Mouse (Mus musculus) midbrain, embryonic 10.5 days (tissue): ENCODE data around the gene Arhgef28. TPM values are rescaled to one million over a fixed set of nuclear protein-coding genes. Genes with fewer than 3 reads are reported as not detected.

Experiments
- DNase-seq: peaks from one replicate; pipeline ENCODE4 v3.0.0-alpha.2; 2017; ENCODE audit warnings: low spot score
- H3K27ac ChIP-seq: fragments of 300-500 bp; sonication (generic); replicated peaks from 2 replicates; pipeline ENCODE4 v1.5.1; 2016; ENCODE audit warnings: mild to moderate bottlenecking
- H3K27me3 ChIP-seq: fragments of 300-500 bp; sonication (generic); 2 replicates; pipeline ENCODE4 v1.6.1; 2016; ENCODE audit warnings: low read depth, mild to moderate bottlenecking; ENCODE audit not compliant: poor library complexity, severe bottlenecking
- H3K36me3 ChIP-seq: fragments of 300-500 bp; sonication (generic); 2 replicates; pipeline ENCODE4 v1.6.1; 2016; ENCODE audit warnings: mild to moderate bottlenecking, moderate library complexity
- H3K4me1 ChIP-seq: fragments of 300-500 bp; sonication (generic); 2 replicates; pipeline ENCODE4 v1.6.1; 2016
- H3K4me3 ChIP-seq: fragments of 300-500 bp; sonication (generic); 2 replicates; pipeline ENCODE4 v1.5.1; 2016; ENCODE audit warnings: mild to moderate bottlenecking, moderate library complexity
- H3K9me3 ChIP-seq: fragments of 300-500 bp; sonication (generic); replicated peaks from 2 replicates; pipeline ENCODE4 v1.6.1; 2016; ENCODE audit warnings: mild to moderate bottlenecking
- WGBS: fragments of 180-500 bp; shearing (Covaris S2); methylation state at CpG from one replicate; pipeline ENCODE4 v1.1.7; 2016; 5-methylcytosine and 5-hydroxymethylcytosine counted together
- polyA plus RNA-seq: library from polyadenylated mRNA; unstranded; fragments of >200 nt; fragmentation: Nextera tagmentation; extraction: Ambion mirVana; gene quantifications from 2 replicates; pipeline ENCODE4 v1.2.1, GENCODE M21; 2016

Gene Arhgef28
- polyA plus RNA-seq, 1 experiment from 2014 or later: 8.9 TPM

DNA sequence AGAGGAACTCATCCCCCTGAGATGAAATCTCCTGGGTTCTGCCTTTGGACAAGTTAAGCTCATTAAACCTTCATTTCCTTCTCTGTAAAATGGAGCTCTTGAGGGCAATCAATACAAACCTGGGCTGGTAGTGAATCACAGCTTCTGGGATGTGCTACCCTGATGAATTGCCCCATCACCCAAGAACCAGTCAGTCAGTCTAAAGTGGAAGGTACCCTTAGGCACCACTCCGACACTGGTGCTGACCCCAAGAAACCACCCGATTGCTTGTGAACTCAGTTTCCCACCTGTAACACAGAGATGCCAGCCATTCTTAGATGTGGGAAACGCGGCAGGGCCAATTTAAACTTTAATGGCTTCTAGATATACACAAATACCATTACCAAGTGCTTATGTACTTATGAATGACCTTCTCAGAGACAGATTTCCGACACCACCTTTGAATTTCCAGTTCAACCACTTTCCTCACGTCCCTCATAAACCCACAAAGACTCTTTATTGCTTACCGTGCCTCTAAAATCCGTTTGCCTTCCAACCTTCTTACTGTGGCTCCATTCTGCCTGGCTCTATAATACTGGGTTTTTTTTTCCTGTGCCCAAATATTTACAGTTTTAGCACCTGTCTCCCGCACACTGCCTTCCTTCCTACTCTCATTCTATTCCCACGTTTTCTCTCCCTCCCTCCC lies 30.8 kb downstream of the Arhgef28 start:
- no peak for DNase-seq
- H3K27ac ChIP-seq: no peak overlapping the region
- H3K9me3 ChIP-seq: no peaks in the 10 kb centered on the region
- no peaks in the 10 kb centered on the region for H3K27me3 ChIP-seq
- no peak overlapping the region for H3K4me3 ChIP-seq
- H3K36me3 ChIP-seq: no peaks in the 10 kb centered on the region
- 87% methylated on average over 10 of the region's 10 CpGs for WGBS
- H3K4me1 ChIP-seq: peaks cover 8% of the 10 kb centered on the region; the same call in 1 of the 2 replicates

DNA sequence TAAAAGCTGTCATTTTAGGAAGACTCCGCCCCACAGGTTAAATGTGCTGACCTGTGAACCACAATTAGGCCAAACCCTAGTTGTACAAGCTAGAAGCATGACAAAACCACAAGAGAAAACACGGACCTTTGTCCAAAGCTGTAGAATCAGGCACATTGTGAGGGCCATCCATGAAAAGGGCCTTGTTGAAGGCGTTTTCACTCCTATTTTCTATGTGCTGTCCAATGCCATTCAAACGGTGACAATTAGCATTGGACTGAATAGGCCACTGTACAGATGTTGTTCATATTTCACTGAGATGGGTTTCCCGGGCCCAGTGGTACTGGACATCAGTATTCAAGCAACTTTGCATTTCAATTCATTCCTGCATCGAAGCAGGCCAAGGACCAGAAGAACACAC lies 33.2 kb downstream of the Arhgef28 start:
- 90% methylated on average over 6 of the region's 6 CpGs for WGBS
- no peaks in the 10 kb centered on the region for H3K36me3 ChIP-seq
- no peak for DNase-seq
- no peak overlapping the region for H3K27ac ChIP-seq
- H3K9me3 ChIP-seq: no peaks in the 10 kb centered on the region
- no peaks in the 10 kb centered on the region for H3K27me3 ChIP-seq
- H3K4me3 ChIP-seq: no peak overlapping the region
- peaks cover 8% of the 10 kb centered on the region; the same call in 1 of the 2 replicates for H3K4me1 ChIP-seq

- Histone ChIP-seq H3K27me3 (no peaks in the 10 kb centered on the region), H3K4me1 (peaks cover 8% of the 10 kb centered on the region; the same call in 1 of the 2 replicates), H3K27ac (0 out of 2 replicates have a peak overlapping the region, but pooled peaks have one; percentile 28), H3K9me3 (no peaks in the 10 kb centered on the region), H3K4me3 (no peak overlapping the region), H3K36me3 (no peaks in the 10 kb centered on the region)
- WGBS: 83% methylated on average over 11 of the region's 11 CpGs
- no peak for DNase-seq
Observed at GRCm38 (mm10) chr13:98172365-98172764, 33.9 kb downstream of the Arhgef28 start.

DNA sequence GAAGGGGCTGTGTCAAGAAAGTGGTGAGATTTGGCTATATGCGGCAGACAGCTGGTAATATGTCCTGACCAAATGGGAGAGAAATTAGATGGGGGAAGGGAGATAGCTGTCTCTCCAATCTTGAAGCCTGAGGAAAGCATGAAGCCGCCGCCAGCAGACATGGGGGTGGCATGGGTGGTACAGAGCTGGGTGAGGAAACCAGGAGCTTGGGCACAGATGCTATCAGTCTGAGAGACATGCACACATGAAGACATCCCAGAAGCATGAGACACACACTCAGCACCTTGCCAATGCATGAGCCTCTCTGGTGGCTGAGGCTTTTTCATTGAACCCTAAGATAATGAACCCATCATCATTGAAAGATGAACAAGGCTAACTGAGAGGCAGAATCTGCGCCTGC lies 34.5 kb downstream of the Arhgef28 start:
- H3K27ac ChIP-seq: no peak overlapping the region
- no peaks in the 10 kb centered on the region for H3K36me3 ChIP-seq
- WGBS: 90% methylated on average over 4 of the region's 4 CpGs
- peaks cover 8% of the 10 kb centered on the region; the same call in 1 of the 2 replicates for H3K4me1 ChIP-seq
- H3K27me3 ChIP-seq: no peaks in the 10 kb centered on the region
- no peak overlapping the region for H3K4me3 ChIP-seq
- H3K9me3 ChIP-seq: no peaks in the 10 kb centered on the region
- no peak for DNase-seq

DNA sequence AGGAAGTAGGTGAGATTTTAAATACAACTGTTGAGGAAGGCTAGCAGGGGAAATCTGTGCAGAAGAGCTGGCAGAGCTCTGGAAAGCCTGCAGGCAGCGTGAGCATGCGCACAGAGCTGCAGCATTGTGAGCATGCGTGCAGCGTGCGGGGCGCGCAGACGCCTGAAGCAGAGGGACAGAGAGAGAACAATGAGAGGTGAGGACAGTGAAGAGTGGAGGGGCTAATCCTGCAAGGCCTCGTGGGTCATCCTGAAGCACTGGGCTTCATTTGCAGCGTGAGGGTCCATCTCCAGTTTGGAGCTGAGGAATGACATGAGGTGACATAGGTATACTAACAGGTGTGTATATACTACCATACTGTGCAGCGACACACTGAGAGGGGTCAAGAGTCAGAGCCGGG lies 35.0 kb downstream of the Arhgef28 start:
- 0 out of 2 replicates have a peak overlapping the region, but pooled peaks have one; percentile 17 for H3K27ac ChIP-seq
- 87% methylated on average over 12 of the region's 12 CpGs for WGBS
- no peaks in the 10 kb centered on the region for H3K36me3 ChIP-seq
- peaks cover 8% of the 10 kb centered on the region; the same call in 1 of the 2 replicates for H3K4me1 ChIP-seq
- no peaks in the 10 kb centered on the region for H3K9me3 ChIP-seq
- no peak for DNase-seq
- H3K4me3 ChIP-seq: no peak overlapping the region
- no peaks in the 10 kb centered on the region for H3K27me3 ChIP-seq

GRCm38 (mm10) chr13:98164878-98165277 lies 41.4 kb downstream of the Arhgef28 start:
- WGBS: 90% methylated on average over 6 of the region's 6 CpGs
- H3K36me3 ChIP-seq: no peaks in the 10 kb centered on the region
- no peak overlapping the region for H3K4me3 ChIP-seq
- H3K4me1 ChIP-seq: no peaks in the 10 kb centered on the region
- no peak for DNase-seq
- H3K9me3 ChIP-seq: no peaks in the 10 kb centered on the region
- H3K27ac ChIP-seq: no peak overlapping the region
- H3K27me3 ChIP-seq: no peaks in the 10 kb centered on the region

DNA sequence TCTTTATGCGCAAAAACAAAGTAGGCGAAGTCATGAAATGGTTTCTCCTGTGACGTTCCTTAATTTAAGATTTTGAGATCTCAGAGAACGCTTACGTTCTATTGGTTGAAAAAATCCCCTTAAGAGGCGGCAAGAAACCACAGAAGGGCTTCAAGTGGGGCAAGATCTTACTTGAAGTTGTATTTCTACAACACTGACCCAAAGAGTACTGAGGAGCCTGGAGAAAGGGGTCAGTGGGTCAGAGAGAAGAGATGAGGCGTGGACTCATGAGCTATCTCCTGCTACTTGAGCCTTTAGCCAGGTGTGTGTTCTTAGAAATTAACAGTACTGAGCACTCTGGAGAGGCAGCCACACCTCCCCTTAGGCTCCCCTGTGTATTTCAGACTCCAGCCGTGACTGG lies 44.7 kb downstream of the Arhgef28 start:
- 93% methylated on average over 8 of the region's 8 CpGs for WGBS
- H3K4me3 ChIP-seq: no peak overlapping the region
- no peak overlapping the region for H3K27ac ChIP-seq
- no peak for DNase-seq
- H3K27me3 ChIP-seq: no peaks in the 10 kb centered on the region
- H3K36me3 ChIP-seq: no peaks in the 10 kb centered on the region
- H3K9me3 ChIP-seq: no peaks in the 10 kb centered on the region
- peaks cover 6% of the 10 kb centered on the region for H3K4me1 ChIP-seq

GRCm38 (mm10) chr13:98156656-98157055 lies 49.6 kb downstream of the Arhgef28 start:
- Histone ChIP-seq H3K27me3 (no peaks in the 10 kb centered on the region), H3K4me3 (no peak overlapping the region), H3K27ac (no peak overlapping the region), H3K9me3 (no peaks in the 10 kb centered on the region), H3K36me3 (no peaks in the 10 kb centered on the region), H3K4me1 (peaks cover 8% of the 10 kb centered on the region)
- no peak for DNase-seq
- 69% methylated on average over 7 of the region's 7 CpGs for WGBS

DNA sequence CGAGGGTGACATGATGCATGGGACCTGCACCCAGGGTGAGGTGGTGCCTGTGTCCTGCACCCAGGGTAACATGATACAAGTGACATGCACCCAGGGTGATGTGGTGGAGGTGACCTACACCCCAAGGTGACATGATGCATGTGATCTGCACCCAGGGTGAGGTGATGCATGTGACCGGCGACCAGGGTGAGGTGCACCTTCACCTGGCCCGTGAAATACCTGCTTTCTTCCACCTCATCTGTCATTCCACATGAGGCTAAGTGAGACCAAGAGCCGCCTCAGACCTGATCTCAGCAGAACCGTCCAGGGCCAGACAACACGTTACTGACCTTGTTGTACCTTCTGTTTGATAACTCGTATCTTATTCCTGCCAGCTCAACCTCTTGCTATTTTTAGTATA lies 53.5 kb downstream of the Arhgef28 start:
- no peak for DNase-seq
- Histone ChIP-seq H3K4me1 (peaks cover 12% of the 10 kb centered on the region), H3K27me3 (no peaks in the 10 kb centered on the region), H3K36me3 (no peaks in the 10 kb centered on the region), H3K27ac (no peak overlapping the region), H3K4me3 (no peak overlapping the region), H3K9me3 (no peaks in the 10 kb centered on the region)
- WGBS: 92% methylated on average over 8 of the region's 8 CpGs

DNA sequence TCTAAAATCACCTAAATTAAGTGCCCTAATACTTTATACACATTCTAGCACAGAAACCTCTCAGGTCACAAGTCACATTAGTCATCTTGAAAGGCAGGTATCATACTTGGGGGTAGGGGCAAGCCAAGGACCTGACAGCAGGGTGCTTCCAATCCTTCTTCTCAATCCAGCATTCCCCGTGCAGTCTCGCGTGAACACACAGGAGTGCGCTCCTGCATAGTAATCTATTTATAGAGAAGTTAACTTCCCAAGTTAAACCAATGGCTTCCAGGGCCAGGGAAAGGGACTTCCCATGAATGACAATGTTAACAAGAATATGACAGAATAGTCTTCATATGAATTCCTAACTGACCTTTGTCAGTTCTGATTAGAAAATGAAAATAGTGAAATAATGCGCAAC lies 58.7 kb downstream of the Arhgef28 start:
- no peak for DNase-seq
- H3K9me3 ChIP-seq: no peaks in the 10 kb centered on the region
- 64% methylated on average over 5 of the region's 5 CpGs for WGBS

GRCm38 (mm10) chr13:98146573-98147160 lies 59.6 kb downstream of the Arhgef28 start:
- no peaks in the 10 kb centered on the region for H3K9me3 ChIP-seq
- no peak overlapping the region for H3K4me3 ChIP-seq
- H3K27ac ChIP-seq: no peak overlapping the region
- DNase-seq: no peak
- no peaks in the 10 kb centered on the region for H3K27me3 ChIP-seq
- no peaks in the 10 kb centered on the region for H3K36me3 ChIP-seq
- 79% methylated on average over 8 of the region's 8 CpGs for whole genome bisulfite sequencing
- H3K4me1 ChIP-seq: peaks cover 14% of the 10 kb centered on the region

More for the DNA sequence above, 58.7 kb downstream of the Arhgef28 start:
- H3K27me3 ChIP-seq: no peaks in the 10 kb centered on the region
- H3K27ac ChIP-seq: no peak overlapping the region
- H3K4me3 ChIP-seq: no peak overlapping the region
- no peaks in the 10 kb centered on the region for H3K36me3 ChIP-seq
- peaks cover 14% of the 10 kb centered on the region for H3K4me1 ChIP-seq

GRCm38 (mm10) chr13:98145310-98145709 lies 60.9 kb downstream of the Arhgef28 start:
- no peak for DNase-seq
- no peaks in the 10 kb centered on the region for H3K27me3 ChIP-seq
- 93% methylated on average over 7 of the region's 7 CpGs for WGBS
- H3K36me3 ChIP-seq: no peaks in the 10 kb centered on the region
- H3K9me3 ChIP-seq: no peaks in the 10 kb centered on the region
- H3K4me3 ChIP-seq: no peak overlapping the region
- H3K27ac ChIP-seq: no peak overlapping the region
- H3K4me1 ChIP-seq: peaks cover 18% of the 10 kb centered on the region

DNA sequence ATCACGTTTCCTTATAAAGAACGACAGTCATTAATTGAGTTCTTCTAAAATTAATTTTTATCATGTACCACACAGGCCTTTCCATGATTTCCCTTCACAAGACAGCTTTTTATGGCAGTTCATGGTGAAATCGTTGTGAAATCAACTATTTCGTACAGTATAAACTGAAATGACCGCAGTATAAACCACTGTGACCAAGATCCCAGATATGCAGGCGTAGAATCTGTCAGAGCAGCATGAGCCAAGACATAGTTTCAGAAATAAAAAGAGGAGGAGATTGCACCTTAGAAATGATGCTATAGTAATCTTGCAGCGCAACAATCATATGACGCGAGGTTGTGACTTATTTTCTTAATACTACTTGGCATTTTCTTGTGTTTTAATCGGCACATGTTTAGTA lies 63.2 kb downstream of the Arhgef28 start:
- no peak overlapping the region for H3K4me3 ChIP-seq
- WGBS: 96% methylated on average over 10 of the region's 10 CpGs
- no peak overlapping the region for H3K27ac ChIP-seq
- no peaks in the 10 kb centered on the region for H3K9me3 ChIP-seq
- peaks cover 17% of the 10 kb centered on the region for H3K4me1 ChIP-seq
- no peaks in the 10 kb centered on the region for H3K36me3 ChIP-seq
- no peak for DNase-seq
- no peaks in the 10 kb centered on the region for H3K27me3 ChIP-seq
